Mouse (Mus musculus) mouse embryonic stem cell (cell line): ENCODE results near the gene E2f3.

Source experiments
- in situ Hi-C, 2 experiments: fragments of 300-500 bp; cut with MboI; formaldehyde crosslinking; loops; 1 replicate in 1 of 2; 3 replicates in 1 of 2; pipeline ENCODE4 v1.14.3; 2019 to 2020; ENCODE audit warnings: low sequenced_read_pairs in 2 of 2, low pct_unique_long_range_greater_than_20kb in 1 of 2, mixed read lengths in 1 of 2; ENCODE audit not compliant: unreplicated experiment in 1 of 2

E2f3 gene

DNA sequence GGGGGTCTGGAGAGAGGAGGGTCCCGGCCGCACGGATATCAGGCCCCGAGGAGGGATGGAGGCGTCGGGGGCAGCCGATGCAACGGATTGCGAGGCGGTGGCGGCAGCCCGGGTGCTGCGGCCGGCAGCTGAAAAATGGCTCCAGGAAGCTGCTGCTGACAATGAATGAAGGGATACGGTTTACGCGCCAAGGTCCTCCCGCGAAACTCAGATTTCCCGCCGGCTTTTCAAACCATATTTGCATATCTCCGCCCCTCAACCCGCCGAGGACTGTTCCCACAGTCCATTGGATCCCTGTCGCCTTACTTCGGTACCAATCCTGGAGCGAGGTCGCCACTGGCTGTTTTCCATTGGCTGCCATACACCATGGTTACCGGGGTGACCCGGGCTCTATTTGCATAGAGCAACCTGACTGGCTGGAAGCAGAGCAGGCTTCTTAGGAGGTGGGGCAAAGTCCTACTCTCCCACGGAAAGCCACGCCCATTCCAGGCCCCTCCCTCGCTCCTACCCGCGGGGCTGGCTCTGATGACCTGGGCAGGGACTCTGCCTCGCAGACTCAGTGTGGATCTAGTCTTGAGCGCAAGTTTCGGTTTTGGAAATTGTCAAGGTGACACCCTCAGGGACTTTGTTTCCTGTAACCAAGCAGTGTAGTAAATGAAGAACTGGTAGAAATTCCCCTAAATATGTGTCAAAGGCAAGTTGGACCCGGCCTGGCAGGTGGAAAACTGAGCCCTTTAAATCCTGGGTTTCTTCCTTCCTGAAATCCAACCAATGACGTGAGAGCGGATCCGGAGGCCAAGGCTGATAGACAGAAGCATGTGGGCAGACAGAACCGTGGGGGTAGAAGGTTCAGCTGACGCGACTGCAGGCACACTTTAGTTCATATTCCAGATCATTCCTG, at the start of gene E2f3:
Gene E2f3, minus strand, starts transcription at position 209 of the 901 bp plus-strand sequence.
- in situ Hi-C loops, result loop anchor here (5.0 to 10.0 kb wide), 2 partner anchors 96 to 99 kb away; no protein-coding TSS in a partner anchor

DNA sequence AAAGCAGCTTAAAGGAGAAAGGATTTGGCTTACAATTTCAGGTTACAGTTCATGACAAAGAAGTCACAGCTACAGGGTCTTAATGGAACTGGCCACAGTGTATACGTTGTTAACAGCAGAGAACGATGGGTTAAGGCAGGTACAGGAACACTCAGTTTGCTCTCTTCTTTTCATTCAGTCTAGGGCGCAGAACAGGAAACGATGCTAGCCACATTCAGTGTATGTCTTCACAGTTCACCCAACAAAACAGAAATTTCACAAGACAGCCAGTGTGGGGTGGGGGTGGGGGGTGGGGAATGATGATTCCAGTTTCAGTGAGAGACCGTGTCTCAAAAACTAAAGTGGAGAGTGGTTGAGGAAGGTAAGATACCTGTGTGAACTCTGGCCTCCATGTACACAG, 48.7 kb upstream of the E2f3 start:
- in situ Hi-C loops, result no loop called here

DNA sequence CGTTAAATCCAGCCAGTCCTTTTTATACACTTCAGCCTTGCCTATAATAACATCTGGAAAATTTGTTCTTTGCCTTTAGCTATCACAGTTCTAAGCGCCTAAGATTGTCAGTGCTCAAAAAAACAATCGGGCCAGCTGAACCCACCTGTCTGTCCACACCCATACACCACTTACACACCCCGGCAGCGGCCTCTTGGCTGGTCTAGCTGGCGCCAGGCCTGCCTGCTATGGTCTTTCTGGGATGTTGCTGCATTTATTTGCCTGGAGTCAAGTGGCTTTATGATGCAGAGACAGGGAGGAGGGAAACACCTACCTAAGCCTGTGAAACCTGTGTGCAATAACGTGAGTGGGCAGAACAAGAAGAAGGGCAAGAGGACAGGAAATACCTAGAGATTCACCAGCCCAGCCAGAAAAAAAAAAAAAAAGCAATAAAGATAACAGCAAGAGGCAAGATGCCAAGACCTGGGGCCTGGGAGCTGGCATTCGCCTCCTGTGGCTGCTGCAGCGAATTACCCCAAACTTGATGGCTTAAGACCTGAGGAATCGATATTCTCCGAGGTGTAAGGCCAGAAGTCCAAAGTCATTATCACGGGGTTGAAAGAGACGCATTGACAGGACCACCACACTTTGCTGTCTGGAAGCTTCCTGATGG, 45.9 kb upstream of the E2f3 start:
- in situ Hi-C loops, result no loop called here

DNA sequence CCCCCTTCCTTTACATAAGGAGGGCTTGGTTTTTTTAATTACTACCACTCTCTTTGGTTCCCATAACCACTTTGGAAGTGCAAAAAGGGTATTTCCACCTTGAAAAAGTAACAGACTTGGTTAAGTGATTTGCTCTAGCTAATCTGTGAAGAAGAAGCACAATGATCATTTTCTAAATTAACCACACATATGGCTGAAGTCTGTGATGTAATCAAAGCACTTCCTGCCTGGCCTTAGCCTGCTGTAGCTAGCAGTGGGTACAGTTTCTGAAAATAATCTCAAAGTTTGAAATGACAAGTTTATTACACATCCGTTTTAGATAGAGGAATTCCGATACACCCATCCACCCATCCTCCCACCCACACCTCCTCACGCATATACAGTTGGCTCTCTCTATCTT, 42.0 kb upstream of the E2f3 start:
- in situ Hi-C loops, result no loop called here

DNA sequence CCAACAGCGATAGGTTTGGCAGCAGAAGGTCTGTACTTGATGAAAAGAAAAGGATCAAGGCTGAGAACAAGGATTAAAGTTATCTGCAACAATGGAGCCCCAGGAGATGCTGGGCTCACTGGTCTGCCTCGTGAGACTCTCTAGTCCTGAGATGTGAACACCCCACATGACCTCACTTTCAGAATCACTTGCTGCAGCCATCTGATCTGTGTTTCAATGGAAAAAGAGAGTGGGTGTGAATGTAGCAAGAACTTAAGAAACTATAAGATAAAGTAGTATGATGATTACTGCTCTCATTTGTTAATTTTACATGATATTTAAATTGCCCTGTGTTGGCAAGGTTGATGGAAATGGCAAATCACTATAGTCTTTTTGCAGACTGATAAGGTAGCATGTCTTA, 36.6 kb upstream of the E2f3 start:
- in situ Hi-C loops, result no loop called here

DNA sequence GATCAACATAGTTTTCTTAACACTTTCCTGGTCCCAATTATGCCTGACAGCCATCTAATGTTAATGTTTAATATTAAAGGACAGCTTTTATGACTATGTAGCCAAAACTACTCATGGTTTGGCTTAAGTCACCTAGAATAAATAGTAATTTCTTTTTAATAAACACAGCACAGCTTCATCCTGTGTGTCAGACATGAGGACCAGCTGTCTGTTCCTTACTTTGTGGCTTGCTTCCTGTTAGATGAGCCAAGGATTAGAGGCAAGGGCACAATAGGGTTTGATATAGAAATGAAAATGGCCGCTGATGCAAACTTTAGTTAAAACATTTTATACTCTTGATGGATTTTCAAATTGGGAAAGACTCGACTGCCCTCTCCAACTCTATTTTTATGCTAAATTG, 32.7 kb upstream of the E2f3 start:
- in situ Hi-C loops, result no loop called here

DNA sequence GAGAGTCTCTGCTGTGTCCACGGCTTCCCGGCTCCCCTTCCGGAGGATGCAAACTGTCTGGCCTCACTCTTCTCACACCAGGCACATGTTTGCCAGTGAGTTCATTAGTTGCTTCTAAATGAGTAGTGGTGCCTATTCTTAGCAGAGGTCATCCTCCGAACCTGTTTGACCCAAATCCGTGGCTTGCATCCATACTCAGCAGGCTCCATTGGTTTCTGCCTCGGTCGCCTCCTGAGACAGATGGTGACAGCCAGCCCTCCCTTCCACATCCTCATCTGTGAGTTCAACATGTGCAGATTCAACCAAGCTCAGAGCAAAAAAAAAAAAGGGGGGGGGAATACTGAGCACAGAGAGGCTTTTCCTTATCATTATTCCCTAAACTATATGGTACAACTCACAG, 31.7 kb upstream of the E2f3 start:
- in situ Hi-C loops, result no loop called here

DNA sequence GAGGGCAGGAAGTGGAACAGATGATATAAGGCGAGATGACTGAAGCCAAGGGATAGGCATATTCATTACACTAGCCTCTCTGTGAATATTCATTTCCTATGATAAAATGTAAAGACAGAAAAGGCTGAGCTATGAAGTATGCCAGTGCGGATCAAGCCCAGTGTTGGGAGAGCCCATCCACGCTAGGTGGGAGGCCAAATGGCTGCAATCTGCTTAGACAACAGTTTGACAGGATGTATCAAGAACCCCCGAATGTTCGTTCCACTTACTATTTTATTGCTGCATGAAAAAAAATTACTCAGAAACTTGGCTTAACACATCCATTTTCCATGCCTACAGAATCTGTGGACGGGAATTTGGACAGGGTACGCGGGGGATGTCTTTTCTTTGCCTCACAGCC, 28.7 kb upstream of the E2f3 start:
- in situ Hi-C loops, result no loop called here

DNA sequence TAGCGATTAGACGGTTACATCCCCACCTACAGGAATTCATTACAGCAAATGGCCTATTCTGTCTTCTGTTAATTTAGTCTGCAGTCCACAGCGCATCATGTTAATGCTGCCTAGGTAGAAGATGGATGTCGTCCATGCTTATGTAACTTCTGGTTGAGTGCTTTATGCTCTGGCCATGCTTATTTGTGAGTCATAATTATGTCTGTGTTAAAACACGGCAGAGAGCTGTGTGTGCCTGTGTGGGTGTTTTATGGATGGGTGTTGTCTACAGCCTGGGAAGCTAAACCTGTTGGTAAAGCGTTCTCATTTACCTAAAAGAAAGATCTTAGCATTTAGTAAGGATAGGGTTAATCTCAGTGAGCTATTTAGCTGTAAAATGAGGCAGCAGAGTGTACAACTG, 26.4 kb upstream of the E2f3 start:
- in situ Hi-C loops, result no loop called here

DNA sequence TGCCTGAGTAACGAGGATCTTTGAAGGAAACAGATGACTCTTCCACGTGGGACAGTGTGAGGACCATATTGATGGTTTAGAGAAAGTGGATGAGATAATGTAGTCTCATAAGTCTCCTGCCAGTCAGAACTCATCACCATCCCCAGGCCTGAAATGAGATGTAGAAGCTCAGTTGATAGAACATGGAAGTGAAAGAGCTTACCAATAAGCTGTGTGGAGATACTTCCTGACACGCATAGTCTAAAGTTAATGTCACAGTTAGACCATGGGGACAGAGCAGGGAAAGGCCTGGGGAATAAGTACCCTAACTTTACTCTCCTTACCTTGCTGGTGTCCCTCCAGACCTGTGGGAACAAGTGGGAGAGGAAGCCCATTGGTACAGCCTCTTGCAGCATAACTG, 22.9 kb upstream of the E2f3 start:
- in situ Hi-C loops, result no loop called here

DNA sequence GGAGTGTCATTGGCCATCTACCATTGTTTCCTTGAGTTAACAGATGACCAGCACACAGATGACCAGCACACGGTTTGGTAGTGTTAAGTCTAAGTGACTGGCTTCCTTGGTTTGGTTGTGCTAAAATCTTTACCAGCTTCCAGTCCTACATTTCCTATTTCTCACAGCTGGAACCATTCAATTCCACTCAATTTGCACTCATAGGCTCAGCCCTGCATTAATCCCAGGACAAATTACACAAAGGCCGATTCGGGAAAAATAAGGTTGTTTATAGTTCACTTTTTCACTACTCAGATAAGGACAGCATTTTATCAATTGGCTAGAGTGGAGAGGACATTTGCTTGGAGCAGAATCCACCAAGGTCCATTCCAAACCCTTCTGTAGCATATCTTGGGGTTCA, 19.6 kb upstream of the E2f3 start:
- in situ Hi-C loops, result no loop called here

DNA sequence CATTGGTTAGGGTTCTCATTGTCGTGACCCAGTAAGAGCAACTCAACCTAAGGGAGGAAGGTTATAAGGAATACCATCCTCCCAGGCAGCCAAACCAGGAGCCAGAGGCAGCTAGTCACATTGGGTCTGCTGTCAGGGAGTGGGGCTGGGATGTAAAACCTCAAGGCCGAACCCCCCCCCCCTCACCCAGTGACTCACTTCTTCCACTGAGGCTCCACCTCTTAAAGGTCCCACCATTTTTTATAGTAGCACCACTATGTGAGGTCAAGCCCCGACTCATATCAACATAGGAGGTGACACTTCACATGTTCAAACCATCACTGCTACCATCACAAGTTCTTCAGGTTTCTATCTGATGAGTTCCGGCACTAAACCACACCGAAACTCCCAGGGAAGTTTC, 19.0 kb upstream of the E2f3 start:
- in situ Hi-C loops, result no loop called here

DNA sequence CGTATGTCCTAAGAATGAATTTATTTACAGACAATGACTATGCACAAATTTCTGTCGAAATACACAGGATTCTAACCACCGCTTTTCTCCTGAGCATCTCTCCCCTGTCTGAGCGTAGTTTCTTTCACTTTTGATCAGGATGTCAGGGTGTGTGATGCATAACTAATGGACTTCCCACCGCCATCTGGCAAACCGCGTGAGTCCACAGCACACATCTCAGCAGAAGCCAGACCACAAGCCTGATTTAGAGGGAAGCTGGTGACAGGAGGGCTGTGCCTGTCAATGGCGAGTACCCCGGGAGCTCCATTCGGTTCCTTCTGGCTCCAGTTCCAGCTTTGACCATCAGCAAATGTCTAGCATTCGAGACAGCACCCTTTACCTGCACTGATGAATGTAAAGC, 17.3 kb upstream of the E2f3 start:
- in situ Hi-C loops, result no loop called here

DNA sequence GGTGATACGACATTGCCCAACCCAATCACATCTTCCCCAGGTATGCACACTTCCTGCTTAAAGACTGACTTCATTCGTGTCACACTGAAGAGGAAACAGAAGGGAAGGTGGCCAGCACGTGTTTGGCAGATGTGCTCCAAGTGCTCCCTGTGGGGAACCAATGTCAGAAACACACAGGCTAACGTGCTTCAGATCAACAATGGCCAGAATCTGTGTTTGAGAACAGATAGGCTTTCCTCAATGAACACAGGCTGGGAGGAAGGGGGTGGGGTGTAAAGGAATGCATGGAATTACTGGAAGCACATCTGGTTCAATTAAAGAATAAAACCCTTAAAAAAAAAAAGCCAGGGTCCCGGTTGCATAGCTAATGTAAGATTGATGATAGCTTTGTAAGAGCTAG, 15.2 kb upstream of the E2f3 start:
- in situ Hi-C loops, result no loop called here

DNA sequence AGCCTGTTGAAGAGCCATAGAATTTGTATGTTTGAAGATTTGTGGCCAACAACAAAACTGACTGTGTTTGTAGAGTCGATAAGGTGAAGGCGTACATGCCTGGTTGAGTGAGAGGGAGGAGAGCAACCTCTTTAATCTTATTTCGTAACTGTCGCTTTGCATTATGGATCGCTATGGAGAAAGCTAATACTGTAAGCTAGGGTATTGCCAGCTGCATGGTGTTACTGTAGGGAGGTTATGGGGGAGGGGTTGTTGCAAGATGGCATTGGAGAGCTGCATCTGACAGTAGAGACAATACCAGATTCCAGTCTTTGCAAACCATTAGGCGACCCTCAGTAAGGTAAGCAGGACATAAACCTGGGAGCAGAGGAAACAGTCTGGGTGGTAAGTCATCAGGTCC, 2.1 kb upstream of the E2f3 start:
- in situ Hi-C loops, result loop anchor here (5.0 to 10.0 kb wide), 2 partner anchors 94 to 97 kb away; no protein-coding TSS in a partner anchor

DNA sequence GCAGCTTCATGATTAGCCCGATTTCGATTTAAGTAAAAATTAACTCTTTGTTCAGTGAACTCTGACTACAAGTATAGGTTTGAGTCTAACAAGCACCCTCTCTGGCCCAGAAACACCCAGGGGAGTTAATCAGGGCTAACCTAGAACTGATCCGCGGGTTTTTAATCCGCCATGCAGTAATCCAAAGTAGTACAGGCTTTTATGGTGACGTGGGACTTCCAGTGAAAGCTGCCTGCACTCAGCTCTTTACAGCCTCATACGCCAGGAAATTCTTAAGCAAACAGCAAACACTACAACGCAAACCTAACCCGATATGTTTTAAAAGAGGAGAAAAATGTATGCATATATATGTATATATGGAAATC, 875 bp upstream of the E2f3 start:
- in situ Hi-C loops, result loop anchor here (5.0 to 10.0 kb wide), 2 partner anchors 96 to 98 kb away; no protein-coding TSS in a partner anchor

DNA sequence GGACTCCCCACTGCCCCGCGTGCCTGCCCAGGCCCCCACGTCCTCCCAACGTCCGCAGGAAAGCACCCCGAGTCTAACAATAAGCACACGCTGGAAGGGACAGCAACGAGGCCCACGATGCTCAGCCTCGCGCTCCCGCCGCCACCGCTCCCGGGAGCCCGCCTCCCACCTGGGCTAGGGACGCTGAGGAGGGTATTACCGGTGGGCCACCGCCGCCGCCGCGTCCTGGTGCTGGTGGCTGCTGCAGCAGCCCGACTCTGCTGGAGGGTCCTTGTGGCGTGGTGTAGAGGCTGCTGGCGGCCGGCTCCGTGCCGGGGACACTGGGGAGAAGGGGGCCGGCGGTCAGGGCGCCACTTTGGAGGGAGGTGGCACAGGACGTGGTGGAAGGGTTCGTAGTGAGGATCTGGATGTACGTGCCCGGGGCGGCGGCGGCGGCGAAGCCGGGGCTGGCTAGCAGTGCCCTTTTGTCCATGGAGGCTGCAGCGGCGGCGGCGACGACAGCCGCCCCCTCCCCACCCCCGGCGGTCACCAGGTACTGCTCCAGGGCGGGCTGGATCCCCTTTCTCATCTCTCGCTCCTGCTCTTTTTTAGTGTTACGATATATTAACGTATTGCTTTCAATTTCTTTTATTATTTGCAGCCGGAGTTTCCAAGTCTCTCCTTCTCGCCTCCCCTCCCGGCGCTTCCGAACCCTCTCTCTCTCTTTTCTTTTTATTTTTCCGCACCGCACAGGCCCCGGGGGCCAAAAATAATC, 585 bp downstream of the E2f3 start:
- in situ Hi-C loops, result loop anchor here (5.0 to 10.0 kb wide), 2 partner anchors 97 to 100 kb away; no protein-coding TSS in a partner anchor

DNA sequence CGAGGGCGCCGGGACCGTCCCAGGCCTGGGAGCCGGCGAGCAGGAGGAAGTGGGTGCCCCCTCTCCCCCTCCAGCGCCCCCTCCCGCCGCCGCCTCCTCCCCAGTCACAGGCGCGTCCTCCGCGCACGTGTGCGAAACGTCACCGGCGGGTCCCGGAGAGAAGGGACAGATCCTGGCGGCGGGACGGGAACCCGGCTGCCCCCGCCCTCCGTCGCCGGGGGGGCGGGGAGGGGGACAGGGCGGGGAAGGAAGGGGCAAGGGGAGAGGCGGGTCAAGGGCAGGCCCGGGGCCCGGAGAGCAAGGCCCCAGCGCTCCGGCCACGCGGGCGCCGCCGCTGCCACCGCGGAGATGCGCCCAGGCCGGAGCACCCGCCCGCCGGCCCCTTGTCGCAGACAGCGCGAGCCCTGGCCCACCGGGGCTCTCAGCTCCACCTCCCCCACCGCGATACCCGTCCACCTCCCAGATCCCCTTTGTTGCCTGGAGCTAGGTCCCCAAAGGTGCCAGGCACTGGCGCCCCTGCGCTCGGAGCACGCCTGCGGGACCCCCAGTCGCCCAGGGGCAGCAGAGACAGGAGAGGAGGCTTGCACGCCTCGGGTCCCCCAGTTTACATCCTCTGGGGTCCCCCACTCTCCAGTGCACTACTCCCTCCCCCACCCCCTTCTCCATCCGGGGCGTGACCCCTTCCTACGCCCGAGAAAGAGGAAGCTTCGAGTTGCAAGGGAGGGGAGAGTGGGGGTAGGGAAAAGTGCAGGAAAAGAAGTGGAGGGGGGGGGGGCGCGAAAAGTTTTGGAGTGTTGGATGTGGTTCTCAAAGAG, 1.4 kb downstream of the E2f3 start:
- in situ Hi-C loops, result loop anchor here (5.0 to 10.0 kb wide), 2 partner anchors 98 to 100 kb away; no protein-coding TSS in a partner anchor
